Mouse (Mus musculus) brain, embryonic 18.5 days (tissue): ENCODE data around the gene Acap2.

Source experiments
- DNase-seq: peaks from one replicate; pipeline ENCODE4 v3.0.0-alpha.2; 2012; ENCODE audit warnings: low read depth, low spot score

Acap2 gene

DNA sequence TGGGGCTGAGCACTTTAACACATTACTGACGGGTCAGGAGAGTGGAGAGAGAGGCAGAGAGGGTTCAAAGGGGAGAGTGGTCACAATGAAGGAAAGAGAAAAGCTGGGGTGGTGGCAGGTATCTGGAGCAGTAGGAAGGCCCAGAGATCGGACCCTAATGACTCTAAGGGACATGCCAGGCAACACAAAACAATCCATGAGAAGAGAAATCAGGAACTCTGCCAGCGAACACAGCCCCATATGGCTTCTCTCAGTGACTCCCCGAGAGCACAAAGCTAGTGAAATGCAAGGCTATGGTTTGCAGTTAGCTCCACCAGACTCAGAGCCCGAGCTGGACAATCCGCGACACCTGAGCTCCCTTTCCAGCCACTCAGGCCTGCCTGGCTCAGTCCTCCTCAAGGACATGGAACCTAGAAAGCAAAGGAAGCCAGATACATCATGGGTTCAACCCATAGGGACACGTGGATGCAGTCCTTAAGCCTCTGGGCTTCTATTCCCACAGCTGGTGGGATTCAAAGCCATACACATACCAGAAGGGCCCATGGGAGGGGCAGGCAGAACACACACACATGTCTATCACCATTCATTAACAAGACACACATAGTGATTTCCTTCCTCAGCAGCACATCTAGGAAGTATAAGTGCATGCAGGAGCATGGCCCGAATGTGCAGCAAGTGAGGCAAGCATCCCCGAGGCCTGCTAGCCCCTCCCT is 153.7 kb downstream of the Acap2 start:
- DNase-seq, result no peak

DNA sequence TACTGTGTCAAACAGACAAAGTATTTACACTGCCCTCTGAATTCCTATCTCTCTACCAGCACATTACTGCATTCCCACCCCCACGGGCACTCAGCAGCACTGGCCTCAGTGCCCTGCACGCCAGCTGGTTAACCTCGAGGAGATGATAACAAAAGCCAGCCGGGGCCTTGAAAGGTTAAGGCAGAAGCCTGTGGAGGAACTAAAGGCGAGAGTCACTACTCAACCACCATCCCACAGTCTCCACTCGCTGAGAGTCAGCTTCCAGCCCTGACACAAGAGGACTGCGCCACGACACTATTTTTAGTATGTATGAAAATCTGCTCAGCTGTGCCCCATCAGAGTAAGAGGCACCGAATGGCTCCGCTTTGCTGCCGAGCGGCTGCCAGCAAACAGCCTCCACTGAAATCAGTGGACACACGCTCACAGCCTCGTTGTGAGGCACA is 154.8 kb downstream of the Acap2 start:
- DNase-seq, result no peak

DNA sequence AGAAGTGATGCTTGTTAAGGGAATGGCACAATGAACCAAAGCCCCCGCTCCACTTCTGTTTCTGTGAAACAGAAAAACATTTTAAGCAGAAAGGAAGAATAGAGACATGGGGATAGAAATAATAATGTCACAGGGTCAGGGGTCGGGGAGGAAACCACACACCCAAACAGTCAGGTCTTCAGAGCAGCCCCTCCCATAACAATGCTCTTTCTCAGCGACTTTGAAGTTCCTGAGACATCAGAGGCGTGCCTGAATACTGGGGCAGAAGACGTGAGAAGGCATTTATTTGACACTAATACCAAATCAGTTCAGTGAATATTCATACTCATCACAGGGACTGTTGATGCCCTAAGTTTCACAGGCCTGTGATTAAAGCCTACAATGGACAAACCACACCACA is 155.8 kb downstream of the Acap2 start:
- DNase-seq, result no peak

DNA sequence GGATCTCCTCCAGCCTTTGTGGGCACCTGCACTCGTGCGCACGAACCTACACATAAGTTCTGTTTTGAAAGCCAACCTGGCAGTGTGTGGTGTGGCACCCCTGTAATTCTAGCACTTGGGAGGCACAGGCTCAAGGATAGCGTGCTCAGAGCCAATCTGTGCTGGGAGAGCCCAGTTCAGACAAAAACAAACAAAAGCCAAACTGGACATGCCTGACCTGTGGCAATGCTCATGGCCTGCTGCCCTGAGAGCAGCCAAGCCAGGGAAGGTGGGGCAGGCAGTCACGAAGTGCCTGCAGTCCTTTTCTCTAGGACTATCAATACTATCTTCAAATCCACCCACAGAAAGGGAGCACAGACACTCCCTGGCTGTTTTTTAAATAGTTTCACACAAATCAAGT is 157.9 kb downstream of the Acap2 start:
- DNase-seq, result no peak
